Mouse (Mus musculus): ENCODE results near the gene Gm7971. TPM values are rescaled to one million over a fixed set of nuclear protein-coding genes. Genes with fewer than 3 reads are reported as not detected.
"Not testable (repeated sequence)": the region's sequence is repeated elsewhere in the genome, so short reads cannot be mapped to it uniquely, and the experiment has no call there.

The Gm7971 gene
- not detected in 3 replicates for total RNA-seq (2017)

DNA sequence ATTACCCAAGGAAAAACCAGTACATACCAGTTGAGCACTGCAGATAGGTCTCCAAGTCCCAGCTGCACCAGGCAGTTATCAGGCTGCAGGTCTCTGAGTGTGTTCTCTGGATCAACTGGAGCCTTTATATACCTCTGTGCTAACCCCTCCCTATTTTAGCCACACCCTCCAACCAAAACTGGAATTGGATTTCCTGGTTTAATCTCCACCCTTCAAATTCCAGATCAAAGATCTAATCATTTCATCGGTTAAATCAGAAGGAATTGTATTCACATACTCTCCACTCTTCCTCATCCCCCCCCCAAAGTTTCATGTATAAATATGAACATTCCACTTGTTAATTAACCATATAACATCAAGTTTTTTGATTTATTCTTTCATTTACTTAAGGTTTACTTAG is at the start of gene Gm7971:
TSS of gene Gm7971 (minus strand) at position 101 of the 400 bp plus-strand sequence.
- ATAC-seq (replicated peaks; ENCODE audit: insufficient number of reproducible peaks, low FRiP score, low TSS enrichment, poor library complexity, severe bottlenecking), result not testable (repeated sequence)

Other genes starting within 250 kb of the Gm7971 start
- not detected in 3 replicates for gene D5Ertd577e, start 138.1 kb downstream of the Gm7971 start, total RNA-seq (2017)
- not detected in 3 replicates for gene Gm3286, start 84.1 kb downstream of the Gm7971 start, total RNA-seq (2017)
- gene Gm7978, start 141.3 kb upstream of the Gm7971 start, total RNA-seq (2017), result not detected in 3 replicates
- gene Gm7982, start 147.1 kb upstream of the Gm7971 start, total RNA-seq (2017), result 0.48 TPM in 1 of 3 replicates, not detected in the others
- not detected in 3 replicates for gene E330014E10Rik, start 181.1 kb upstream of the Gm7971 start, total RNA-seq (2017)